Mouse (Mus musculus) regulatory T cell (primary cell): ENCODE results near the gene Pitpnm3.

Experiments
- in situ Hi-C: fragments of 300-600 bp; cut with MboI, MseI; formaldehyde crosslinking; loops from one replicate; pipeline ENCODE4 v1.15.1; 2025; ENCODE audit warnings: high pct_unique_total_duplicates

Gene Pitpnm3

GRCm38 (mm10) chr11:72095994-72096393, 39.6 kb downstream of the Pitpnm3 start:
- in situ Hi-C loops = no loop called here

DNA sequence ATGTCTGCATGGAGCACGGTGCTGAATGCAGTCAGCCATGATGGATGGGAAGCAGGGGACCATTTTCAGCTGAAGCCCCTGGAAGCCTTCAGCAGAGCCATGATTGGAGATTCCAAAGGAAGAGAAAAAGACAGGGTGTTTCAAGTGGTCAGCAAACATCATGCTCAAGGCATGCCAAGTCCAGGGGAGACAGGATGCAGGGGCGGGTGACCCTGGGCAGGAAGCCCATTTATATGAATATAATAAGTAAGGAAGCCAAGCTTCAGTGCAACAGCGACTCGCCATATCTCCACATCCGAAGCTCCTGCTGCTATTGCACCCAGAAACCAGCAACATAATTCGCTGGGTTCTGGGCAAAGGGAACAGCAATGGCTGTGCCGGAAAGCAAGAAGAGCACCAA, 41.1 kb downstream of the Pitpnm3 start:
- in situ Hi-C loops = no loop called here

- in situ Hi-C loops = no loop called here
Measured at GRCm38 (mm10) chr11:72092390-72092789, 43.2 kb downstream of the Pitpnm3 start.

- in situ Hi-C loops = no loop called here
Measured at GRCm38 (mm10) chr11:72086251-72087046, 49.1 kb downstream of the Pitpnm3 start.

- in situ Hi-C loops = no loop called here
Measured at GRCm38 (mm10) chr11:72084337-72084736, 51.2 kb downstream of the Pitpnm3 start.

GRCm38 (mm10) chr11:72082601-72083000, 53.0 kb downstream of the Pitpnm3 start:
- in situ Hi-C loops = no loop called here

DNA sequence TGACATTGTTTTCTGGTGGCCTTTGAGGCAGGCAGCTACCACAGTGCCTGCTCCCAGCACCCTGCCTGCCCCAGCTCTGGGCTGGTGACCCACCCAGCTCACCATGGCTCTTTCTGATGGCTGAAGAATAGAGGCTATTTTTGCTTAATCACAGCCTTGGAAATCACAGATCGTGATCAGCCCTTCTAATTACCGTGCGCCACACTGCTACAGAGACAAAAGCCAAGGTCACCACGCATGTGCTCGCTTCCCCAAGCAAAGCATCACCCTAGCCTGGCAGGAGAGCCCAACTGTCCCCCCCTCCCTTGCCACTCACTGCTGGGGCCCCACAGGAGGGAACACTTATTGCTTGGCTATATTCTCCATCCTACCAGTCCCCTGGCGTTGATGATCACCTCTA, 55.1 kb downstream of the Pitpnm3 start:
- in situ Hi-C loops = no loop called here

GRCm38 (mm10) chr11:72078647-72079046, 56.9 kb downstream of the Pitpnm3 start:
- in situ Hi-C loops = no loop called here

DNA sequence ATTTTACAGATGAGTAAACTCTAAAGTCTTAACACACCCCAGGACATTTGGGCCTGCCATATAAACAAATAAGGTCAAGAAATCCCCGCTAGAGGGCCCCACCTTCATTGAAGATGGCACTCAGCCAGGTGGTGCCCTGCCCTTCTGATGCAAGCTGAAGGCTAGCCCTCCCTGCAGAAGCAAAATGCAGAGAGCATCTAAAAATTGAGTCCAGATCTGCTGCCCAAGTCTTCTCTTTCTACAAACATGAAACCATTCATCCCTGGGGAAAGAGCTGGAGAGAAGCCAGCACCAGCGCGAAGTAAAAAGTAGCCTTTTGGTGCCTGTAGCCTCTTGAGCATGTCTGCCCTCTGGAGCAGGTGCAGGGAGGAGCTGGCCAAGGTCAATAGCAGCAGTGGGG, 57.5 kb downstream of the Pitpnm3 start:
- in situ Hi-C loops = no loop called here

- in situ Hi-C loops = no loop called here
Measured at GRCm38 (mm10) chr11:72074230-72074629, 61.3 kb downstream of the Pitpnm3 start.

DNA sequence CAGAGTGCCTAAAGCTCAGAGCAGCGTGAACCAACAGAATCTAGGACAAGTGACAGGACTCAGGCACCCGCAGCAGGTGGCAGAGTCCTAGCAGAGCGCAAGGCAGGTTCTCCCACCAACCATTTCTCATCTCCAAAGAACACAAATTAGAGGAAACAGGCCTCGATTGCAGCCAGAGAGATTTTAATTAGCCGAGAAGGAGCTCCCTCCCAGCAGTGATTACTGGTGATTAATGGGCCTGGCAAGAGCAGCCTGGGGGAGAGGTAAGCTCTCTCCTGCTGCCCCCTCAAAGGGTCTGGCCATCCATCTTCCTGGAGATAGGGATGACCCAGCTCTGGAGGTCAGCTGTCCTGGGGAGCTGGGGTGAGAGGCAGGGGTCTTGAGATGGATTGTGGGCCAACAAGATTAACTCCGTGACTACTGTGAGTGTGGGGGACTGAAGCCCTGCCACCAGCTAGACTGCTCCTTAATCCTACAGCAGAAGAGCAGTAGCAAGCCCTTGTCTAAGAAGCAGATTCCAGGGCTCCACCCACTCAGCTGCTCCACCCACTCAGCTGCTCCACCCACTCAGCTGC, 63.2 kb downstream of the Pitpnm3 start:
- in situ Hi-C loops = no loop called here

DNA sequence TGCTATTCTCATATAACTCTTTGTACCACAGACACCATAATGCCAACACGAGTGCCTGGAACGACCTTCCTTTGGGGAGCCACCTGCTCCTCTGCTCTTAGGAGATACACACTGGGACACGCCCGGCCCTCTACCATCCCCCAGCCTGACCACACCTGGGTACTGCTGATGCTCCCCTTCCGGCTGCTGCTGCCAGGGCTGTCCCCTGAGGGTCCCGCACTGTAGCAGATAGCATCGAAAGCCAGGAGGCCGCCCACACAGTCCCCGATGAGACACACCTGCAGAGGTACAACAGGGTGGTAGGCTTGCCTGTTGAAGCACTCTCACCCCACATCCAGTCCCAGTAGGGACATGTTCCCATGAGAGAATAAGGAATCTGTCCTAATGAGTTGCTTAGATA, 64.8 kb downstream of the Pitpnm3 start:
- in situ Hi-C loops = no loop called here

GRCm38 (mm10) chr11:72068026-72068425, 67.6 kb downstream of the Pitpnm3 start:
- in situ Hi-C loops = no loop called here

GRCm38 (mm10) chr11:72067326-72067725, 68.3 kb downstream of the Pitpnm3 start:
- in situ Hi-C loops = no loop called here

GRCm38 (mm10) chr11:72066330-72066729, 69.2 kb downstream of the Pitpnm3 start:
- in situ Hi-C loops = no loop called here

GRCm38 (mm10) chr11:72065103-72065502, 70.5 kb downstream of the Pitpnm3 start:
- in situ Hi-C loops = no loop called here

GRCm38 (mm10) chr11:72064414-72064813, 71.2 kb downstream of the Pitpnm3 start:
- in situ Hi-C loops = no loop called here

DNA sequence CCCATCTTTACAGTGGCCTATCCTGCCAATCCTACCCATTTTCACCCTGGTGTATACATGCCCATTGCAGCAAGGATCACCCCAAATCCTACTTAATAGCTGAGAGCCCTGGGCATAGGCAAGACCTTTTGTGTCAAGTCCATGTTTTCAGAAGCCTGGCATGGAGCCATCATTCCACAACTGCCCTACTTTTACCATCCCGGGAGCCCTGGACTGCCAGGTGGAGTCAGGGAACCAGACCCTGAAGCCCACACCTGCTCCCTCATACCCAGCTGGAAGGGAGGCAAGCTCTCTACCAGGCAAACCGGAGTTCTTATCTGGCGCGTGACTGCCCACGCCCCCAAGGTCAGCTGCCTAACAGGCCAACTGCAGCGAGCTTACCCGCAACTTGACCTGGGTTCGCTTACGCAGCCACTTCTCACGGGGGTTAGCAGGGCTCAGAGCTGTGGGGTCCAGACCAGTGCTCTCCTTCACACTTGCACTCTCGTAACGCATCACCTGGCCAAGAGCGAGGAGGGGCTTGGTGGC, 74.4 kb downstream of the Pitpnm3 start:
- in situ Hi-C loops = no loop called here

DNA sequence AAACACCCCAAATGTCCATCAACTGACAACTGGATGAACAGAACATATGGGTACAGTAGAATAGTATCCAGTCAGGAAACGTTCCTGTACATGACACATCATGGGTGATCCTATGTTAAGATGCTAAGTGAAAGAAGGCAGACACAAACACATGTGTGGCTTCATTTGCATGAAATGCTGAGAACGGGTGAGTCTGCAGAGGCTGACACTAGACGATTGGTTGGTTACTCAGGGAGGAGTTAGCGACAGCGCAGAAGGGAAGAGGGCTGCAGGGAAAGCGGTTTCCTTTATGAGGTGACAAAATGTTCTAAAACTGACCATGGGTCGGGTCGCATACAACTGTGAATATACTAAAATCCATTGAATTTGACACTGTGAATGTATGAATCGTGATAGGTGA, 75.2 kb downstream of the Pitpnm3 start:
- in situ Hi-C loops = no loop called here

GRCm38 (mm10) chr11:72057166-72057565, 78.4 kb downstream of the Pitpnm3 start:
- in situ Hi-C loops = loop anchor here (5.0 kb wide), 1 partner anchor 265 kb away; no protein-coding TSS in a partner anchor

- in situ Hi-C loops = loop anchor here (5.0 kb wide), 1 partner anchor 267 kb away; no protein-coding TSS in a partner anchor
Measured at GRCm38 (mm10) chr11:72055176-72055575, 80.4 kb downstream of the Pitpnm3 start.

- in situ Hi-C loops = no loop called here
Measured at GRCm38 (mm10) chr11:72052636-72053035, 82.9 kb downstream of the Pitpnm3 start.

- in situ Hi-C loops = no loop called here
Measured at GRCm38 (mm10) chr11:72052221-72052620, 83.4 kb downstream of the Pitpnm3 start.
